Mouse (Mus musculus) E14TG2a.4 (cell line): Measurements from ENCODE around the gene Tgfbrap1.

Experiments
- CTCF ChIP-seq: conservative IDR thresholded peaks from 2 replicates; pipeline ENCODE4 v1.5.1; 2014; ENCODE audit warnings: low read length
- NANOG ChIP-seq: IDR thresholded peaks from 2 replicates; pipeline ENCODE4 v1.6.1; 2014; ENCODE audit warnings: borderline replicate concordance, low read length, mixed read lengths
- POU5F1 ChIP-seq: IDR thresholded peaks from 2 replicates; pipeline ENCODE4 v1.6.1; 2014; ENCODE audit warnings: low read length, borderline replicate concordance

DNA sequence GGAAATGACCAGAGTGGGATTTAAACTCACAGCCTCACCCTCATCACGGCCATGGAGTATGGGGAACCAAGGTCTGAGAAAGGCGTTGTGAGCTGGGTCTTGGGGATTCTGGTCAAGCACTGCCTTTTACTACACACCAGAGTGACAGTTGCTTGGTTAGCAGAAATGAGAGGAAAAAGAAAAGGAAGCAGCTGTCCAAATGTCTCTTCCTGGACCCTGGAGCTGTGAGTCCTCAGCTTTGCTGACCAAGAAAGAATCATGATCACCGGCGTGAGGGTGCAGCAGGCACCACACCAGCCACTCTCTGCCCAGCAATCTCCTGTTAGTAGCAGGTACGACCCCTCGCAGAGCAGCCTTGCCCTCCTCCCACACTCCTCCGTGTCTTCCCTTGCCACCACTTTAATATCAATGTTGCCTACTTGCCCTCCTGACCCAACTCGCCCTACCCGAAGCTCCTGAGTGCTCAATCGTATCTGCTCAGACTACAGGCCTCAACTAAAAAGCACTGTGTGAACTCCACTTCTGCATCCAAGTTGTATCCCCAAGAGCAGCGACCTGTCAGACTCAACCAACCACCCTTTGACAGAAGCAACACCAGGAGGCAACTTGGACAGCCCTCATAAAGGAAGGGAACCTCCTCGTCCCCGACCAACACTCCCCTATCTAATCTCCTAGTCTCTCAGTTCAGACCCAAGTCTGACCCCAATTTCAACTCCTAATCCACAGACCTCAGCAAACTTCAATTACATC, 7.0 kb downstream of the Tgfbrap1 start:
- TF ChIP-seq CTCF (no peak), NANOG (no peak), POU5F1 (no peak)
